Mouse (Mus musculus) left cerebral cortex, adult 11 months (tissue): ENCODE results near the gene Nrn1l.

Experiments
- DNase-seq: peaks from one replicate; pipeline ENCODE4 v3.0.0; 2022; ENCODE audit warnings: low spot score

Gene Nrn1l

GRCm38 (mm10) chr8:105890870-105891269, 2.5 kb upstream of the Nrn1l start:
- no peak for DNase-seq

- DNase-seq = no peak
These were observed 935 bp upstream of the Nrn1l start for GRCm38 (mm10) chr8:105892432-105892831.

GRCm38 (mm10) chr8:105897801-105898480, 4.6 kb downstream of the Nrn1l start:
- no peak for DNase-seq

GRCm38 (mm10) chr8:105900180-105900940, 7.0 kb downstream of the Nrn1l start, which contains the start of gene Pskh1:
Gene Pskh1, plus strand, starts transcription at chr8:105900441.
- peak; percentile 82 for DNase-seq

- DNase-seq = no peak
These were observed 7.7 kb downstream of the Nrn1l start for GRCm38 (mm10) chr8:105900941-105901616.

GRCm38 (mm10) chr8:105919390-105919789, 26.0 kb downstream of the Nrn1l start:
- DNase-seq = no peak

- DNase-seq = no peak
These were observed 31.8 kb downstream of the Nrn1l start for GRCm38 (mm10) chr8:105925123-105925522.

- DNase-seq = peak; percentile 56
These were observed 37.2 kb downstream of the Nrn1l start for GRCm38 (mm10) chr8:105930602-105931001.

GRCm38 (mm10) chr8:105931271-105931670, 37.9 kb downstream of the Nrn1l start:
- no peak for DNase-seq

- no peak for DNase-seq
These were observed 39.2 kb downstream of the Nrn1l start for GRCm38 (mm10) chr8:105932525-105932924.

GRCm38 (mm10) chr8:105933762-105934161, 40.4 kb downstream of the Nrn1l start, which contains the start of gene Ctrl:
Gene Ctrl, minus strand, starts transcription at chr8:105933862.
- no peak for DNase-seq

- no peak for DNase-seq
These were observed 41.7 kb downstream of the Nrn1l start for GRCm38 (mm10) chr8:105935105-105935504.

- DNase-seq = no peak
These were observed 42.7 kb downstream of the Nrn1l start for GRCm38 (mm10) chr8:105935863-105936603.

- peak; percentile 86 for DNase-seq
These were observed 43.6 kb downstream of the Nrn1l start for GRCm38 (mm10) chr8:105936866-105937475.

GRCm38 (mm10) chr8:105937496-105938305, 44.3 kb downstream of the Nrn1l start:
- no peak for DNase-seq

GRCm38 (mm10) chr8:105938306-105938669, 44.9 kb downstream of the Nrn1l start, which contains the start of gene Psmb10:
Gene Psmb10, minus strand, starts transcription at chr8:105938444.
- DNase-seq = no peak

GRCm38 (mm10) chr8:105942026-105942425, 48.7 kb downstream of the Nrn1l start:
- no peak for DNase-seq

- no peak for DNase-seq
These were observed 49.2 kb downstream of the Nrn1l start for GRCm38 (mm10) chr8:105942542-105942941.

GRCm38 (mm10) chr8:105943321-105943739, 50.0 kb downstream of the Nrn1l start, which contains the start of gene Lcat:
Gene Lcat, minus strand, starts transcription at chr8:105943382.
- no peak for DNase-seq
